Mouse (Mus musculus) heart, postnatal 0 days (tissue): ENCODE measurements around the gene Dnase1l1.

Experiments
- CTCF ChIP-seq: IDR thresholded peaks from 2 replicates; pipeline ENCODE4 v1.5.1; 2016; ENCODE audit warnings: antibody characterized with exemption, control low read depth, low read depth
- EP300 ChIP-seq: IDR thresholded peaks from 2 replicates; pipeline ENCODE4 v1.6.1; 2016; ENCODE audit warnings: antibody characterized with exemption, low read depth

DNA sequence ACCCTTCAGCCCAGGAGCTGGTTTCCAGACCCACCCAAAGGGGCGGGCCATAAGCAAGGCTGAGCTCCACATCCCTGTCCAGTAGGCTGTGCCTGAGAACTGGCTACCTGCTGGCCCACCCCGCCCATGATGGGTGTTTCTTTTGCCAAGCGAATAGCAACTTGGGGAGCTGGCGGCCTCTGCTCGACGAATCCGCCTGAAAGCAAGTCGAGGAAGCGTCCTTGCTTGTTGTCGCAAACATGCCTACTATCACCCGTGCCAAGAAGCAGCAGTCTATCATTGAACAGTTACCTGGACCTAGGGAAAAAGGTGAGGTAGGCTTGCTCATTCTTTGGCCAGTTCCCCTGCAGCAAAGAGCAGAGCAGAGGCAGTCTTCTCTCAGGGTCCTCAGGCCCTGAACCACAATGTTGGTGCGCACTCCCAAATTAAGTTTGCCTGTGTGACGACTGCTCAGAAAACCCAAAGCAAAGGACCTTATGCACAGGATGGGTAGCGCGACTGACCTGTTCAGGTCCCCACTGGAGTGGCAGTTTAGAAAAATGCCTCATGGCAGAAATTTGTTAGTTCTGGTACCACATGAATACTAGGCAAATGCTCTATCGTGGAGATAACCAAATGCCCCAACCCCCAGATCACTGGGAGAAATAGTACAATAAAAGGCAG, at the start of gene Dnase1l1, which contains the start of gene Taz:
- no peak for TF ChIP-seq CTCF
- no peak for TF ChIP-seq EP300
